Mouse (Mus musculus): ENCODE measurements around the gene Atad5. TPM values are rescaled to one million over a fixed set of nuclear protein-coding genes. Genes with fewer than 3 reads are reported as not detected.
"Not testable (repeated sequence)": the region's sequence is repeated elsewhere in the genome, so short reads cannot be mapped to it uniquely, and the experiment has no call there.

The Atad5 gene
- total RNA-seq, 1 experiment = 23.6 TPM

DNA sequence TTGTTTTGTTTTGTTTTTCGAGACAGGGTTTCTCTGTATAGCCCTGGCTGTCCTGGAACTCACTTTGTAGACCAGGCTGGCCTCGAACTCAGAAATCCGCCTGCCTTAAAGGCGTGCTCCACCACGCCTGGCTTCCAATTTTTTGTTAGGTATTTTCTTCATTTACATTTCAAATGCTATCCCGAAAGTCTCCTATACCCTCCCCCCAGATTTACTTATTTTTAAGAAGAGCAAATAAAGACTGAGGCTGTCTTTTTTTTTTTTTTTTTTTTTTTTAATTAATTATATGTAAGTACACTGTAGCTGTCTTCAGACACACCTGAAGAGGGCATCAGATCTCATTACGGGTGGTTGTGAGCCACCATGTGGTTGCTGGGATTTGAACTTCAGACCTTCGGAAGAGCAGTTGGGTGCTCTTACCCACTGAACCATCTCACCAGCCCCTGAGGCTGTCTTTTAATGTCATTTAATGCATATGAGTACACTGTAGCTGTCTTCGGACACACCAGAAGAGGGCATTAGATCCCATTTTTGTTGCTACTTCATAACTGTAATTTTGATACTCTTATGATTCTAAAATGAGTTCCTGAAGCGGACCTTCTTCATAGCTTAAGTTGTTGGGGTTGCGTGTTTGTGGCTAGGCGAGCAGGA is 94.0 kb downstream of the Atad5 start:
- DNase-seq (ENCODE audit: low read depth, low spot score); in situ Hi-C loops (cut with MboI; ENCODE audit: low sequenced_read_pairs in 2 of 2, unreplicated experiment in 2 of 2); H3K9me3 ChIP-seq (ENCODE audit: control insufficient read depth, insufficient read depth, low read depth, low read length); H3K4me1 ChIP-seq (ENCODE audit: control insufficient read depth in 2 of 2, insufficient read depth in 2 of 2, low read length in 2 of 2, poor library complexity in 1 of 2); H3K36me3 ChIP-seq (ENCODE audit: control insufficient read depth, insufficient read depth, low read length, poor library complexity, severe bottlenecking): not testable (repeated sequence)
- Histone ChIP-seq H3K4me3 (ENCODE audit: insufficient read depth in 1 of 2, low read depth in 1 of 2, low read length in 2 of 2, poor library complexity in 1 of 2, severe bottlenecking in 1 of 2) (peak overlapping the region; percentile 84 to 87), H3K27ac (ENCODE audit: insufficient read depth, low read depth, low read length, poor library complexity, severe bottlenecking) (peak overlapping the region; percentile 19; the same call in 1 of the 2 replicates), H3K9ac (ENCODE audit: insufficient read depth, low read depth, low read length, poor library complexity, severe bottlenecking) (peak overlapping the region; percentile 88; the same call in 1 of the 2 replicates)
- 0 out of 2 replicates have a peak, but pooled peaks have one; percentile 8 for TF ChIP-seq ZNF384 (IDR thresholded peaks at IDR 0.05; ENCODE audit: low read depth, low read length)

DNA sequence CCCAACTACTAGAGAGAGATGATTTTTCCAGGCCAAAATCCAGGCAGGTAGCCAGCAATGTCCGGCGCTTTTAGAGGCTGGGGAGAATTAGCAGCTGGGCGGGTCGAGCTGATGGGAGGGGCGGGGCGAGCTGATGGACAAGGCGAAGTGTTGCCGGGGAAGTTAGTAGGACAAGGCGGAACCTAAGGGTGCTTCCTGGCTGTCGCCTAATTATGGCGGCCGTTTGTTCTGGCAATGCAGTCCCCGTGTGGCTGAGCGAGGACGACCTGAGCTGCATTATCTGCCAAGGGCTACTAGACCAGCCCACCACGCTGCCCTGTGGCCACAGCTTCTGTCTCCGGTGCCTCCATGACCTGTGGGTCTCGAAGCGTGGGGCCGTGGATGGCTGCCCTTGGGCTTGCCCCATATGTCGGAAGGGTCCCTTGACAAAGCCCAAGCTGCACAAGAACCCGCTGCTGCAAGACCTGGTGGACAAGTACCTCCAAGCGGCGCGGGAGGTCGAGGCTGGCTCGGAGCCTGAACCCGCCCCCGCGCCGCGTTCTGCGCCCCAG is 94.6 kb downstream of the Atad5 start, which contains the start of gene Rnf135:
Gene Rnf135 (plus strand): TSS at position 147 of the 551 bp plus-strand sequence.
- Histone ChIP-seq H3K36me3 (ENCODE audit: control insufficient read depth, insufficient read depth, low read length, poor library complexity, severe bottlenecking) (no peaks in the 10 kb centered on the region), H3K27ac (ENCODE audit: insufficient read depth, low read depth, low read length, poor library complexity, severe bottlenecking) (peak within 1 kb of the TSS; percentile 71), H3K9me3 (ENCODE audit: control insufficient read depth, insufficient read depth, low read depth, low read length) (no peaks in the 10 kb centered on the region), H3K4me3 (ENCODE audit: insufficient read depth in 1 of 2, low read depth in 1 of 2, low read length in 2 of 2, poor library complexity in 1 of 2, severe bottlenecking in 1 of 2) (peak within 1 kb of the TSS; percentile 84 to 87), H3K9ac (ENCODE audit: insufficient read depth, low read depth, low read length, poor library complexity, severe bottlenecking) (peak within 1 kb of the TSS; percentile 88), H3K4me1 (ENCODE audit: control insufficient read depth in 2 of 2, insufficient read depth in 2 of 2, low read length in 2 of 2, poor library complexity in 1 of 2) (0 out of 4 replicates have a peak, but pooled peaks cover 0 to 3% of the 10 kb centered on the region in 2 experiments)
- in situ Hi-C loops (cut with MboI; ENCODE audit: low sequenced_read_pairs in 2 of 2, unreplicated experiment in 2 of 2) = no loop called here
- TF ChIP-seq CHD2 (IDR thresholded peaks at IDR 0.05; ENCODE audit: low read depth, low read length) (no peak), MAFK (IDR thresholded peaks at IDR 0.05; ENCODE audit: insufficient read depth, low read depth, low read length) (no peak), HCFC1 (IDR thresholded peaks at IDR 0.05; ENCODE audit: borderline replicate concordance, insufficient read depth, low read length) (no peak), ZNF384 (IDR thresholded peaks at IDR 0.05; ENCODE audit: low read depth, low read length) (no peak), ZC3H11A (IDR thresholded peaks at IDR 0.05; ENCODE audit: borderline replicate concordance, low read depth, low read length) (no peak)
- DNase-seq (ENCODE audit: low read depth, low spot score) = peak; percentile 78

DNA sequence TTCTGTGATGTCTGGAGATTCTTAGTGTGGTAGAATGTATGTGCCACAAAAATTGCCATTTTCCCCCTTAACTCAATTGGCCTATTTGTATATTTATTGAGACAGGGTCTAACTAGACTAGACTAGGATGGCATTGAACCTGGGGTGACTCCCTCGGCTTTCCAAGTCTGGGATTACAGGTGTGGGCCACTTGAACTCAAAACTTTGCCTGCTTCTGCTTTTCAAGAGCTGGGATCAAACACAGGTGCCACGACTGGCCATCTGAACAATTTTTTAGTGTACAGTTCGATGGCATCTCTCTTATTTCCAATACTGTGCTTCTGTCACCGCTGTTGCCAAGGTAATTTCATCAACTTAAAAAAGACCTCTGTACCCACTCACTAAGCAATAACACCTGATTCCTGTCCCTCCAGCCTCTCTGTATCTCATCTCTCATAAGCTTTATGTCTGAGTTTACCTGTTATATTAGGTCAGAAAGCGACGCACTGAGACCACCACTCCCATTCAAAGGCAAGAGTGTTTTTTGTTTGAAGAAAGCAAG is 95.4 kb downstream of the Atad5 start:
- peak overlapping the region; percentile 88; the same call in 1 of the 2 replicates for H3K9ac ChIP-seq (ENCODE audit: insufficient read depth, low read depth, low read length, poor library complexity, severe bottlenecking)
- TF ChIP-seq HCFC1 (IDR thresholded peaks at IDR 0.05; ENCODE audit: borderline replicate concordance, insufficient read depth, low read length) = no peak
- TF ChIP-seq ZNF384 (IDR thresholded peaks at IDR 0.05; ENCODE audit: low read depth, low read length) = no peak
- TF ChIP-seq ZC3H11A (IDR thresholded peaks at IDR 0.05; ENCODE audit: borderline replicate concordance, low read depth, low read length) = no peak
- TF ChIP-seq CHD2 (IDR thresholded peaks at IDR 0.05; ENCODE audit: low read depth, low read length) = no peak
- TF ChIP-seq MAFK (IDR thresholded peaks at IDR 0.05; ENCODE audit: insufficient read depth, low read depth, low read length) = no peak
- in situ Hi-C loops (cut with MboI; ENCODE audit: low sequenced_read_pairs in 2 of 2, unreplicated experiment in 2 of 2) = no loop called here
- H3K4me3 ChIP-seq (ENCODE audit: insufficient read depth in 1 of 2, low read depth in 1 of 2, low read length in 2 of 2, poor library complexity in 1 of 2, severe bottlenecking in 1 of 2) = peak overlapping the region; percentile 84 to 87
- H3K4me1 ChIP-seq (ENCODE audit: control insufficient read depth in 2 of 2, insufficient read depth in 2 of 2, low read length in 2 of 2, poor library complexity in 1 of 2) = 0 out of 4 replicates have a peak, but pooled peaks cover 0 to 3% of the 10 kb centered on the region in 2 experiments
- no peaks in the 10 kb centered on the region for H3K9me3 ChIP-seq (ENCODE audit: control insufficient read depth, insufficient read depth, low read depth, low read length)
- H3K27ac ChIP-seq (ENCODE audit: insufficient read depth, low read depth, low read length, poor library complexity, severe bottlenecking) = no peak overlapping the region
- no peak for DNase-seq (ENCODE audit: low read depth, low spot score)
- H3K36me3 ChIP-seq (ENCODE audit: control insufficient read depth, insufficient read depth, low read length, poor library complexity, severe bottlenecking) = no peaks in the 10 kb centered on the region

Other genes with a start within 250 kb of the Atad5 start
- 54.3 and 79.7 TPM in 2 replicates for gene Utp6, start 127.0 kb upstream of the Atad5 start, total RNA-seq (2012; rRNA removed)
- 56.0 and 93.2 TPM in 2 replicates for gene Suz12, start 96.3 kb upstream of the Atad5 start, total RNA-seq (2012; rRNA removed)
- gene Crlf3, start 8.4 kb upstream of the Atad5 start, total RNA-seq (2012; rRNA removed) = 55.3 and 57.3 TPM in 2 replicates
- 31.1 and 33.3 TPM in 2 replicates for gene Tefm, start 52.8 kb downstream of the Atad5 start, total RNA-seq (2012; rRNA removed)
- 2.8 and 5.1 TPM in 2 replicates for gene Adap2, start 64.7 kb downstream of the Atad5 start, total RNA-seq (2012; rRNA removed)
- gene Rnf135, start 94.5 kb downstream of the Atad5 start, total RNA-seq (2012; rRNA removed) = 3.4 and 5.2 TPM in 2 replicates
- gene Rhot1, start 119.6 kb downstream of the Atad5 start, total RNA-seq (2012; rRNA removed) = 29.1 and 38.8 TPM in 2 replicates
- gene Rhbdl3, start 211.5 kb downstream of the Atad5 start, total RNA-seq (2012; rRNA removed) = 1.3 and 2.0 TPM in 2 replicates

Measured in ES-E14 (cell line).